Mouse (Mus musculus) CH12.LX (cell line): ENCODE results near the gene Adra1b. TPM values are rescaled to one million over a fixed set of nuclear protein-coding genes. Genes with fewer than 3 reads are reported as not detected.
A peak's percentile ranks its signal among the peaks of the same experiment; 100 is the strongest.

Source experiments
- DNase-seq: peaks from one replicate; pipeline ENCODE4 v3.0.0-alpha.2; 2013; ENCODE audit errors: extremely low read depth
- H3K27ac ChIP-seq: 2 replicates; pipeline ENCODE4 v1.5.1; 2012; ENCODE audit warnings: low read depth, mild to moderate bottlenecking, control low read depth, moderate library complexity; ENCODE audit not compliant: insufficient read depth
- H3K27me3 ChIP-seq: replicated peaks from 2 replicates; pipeline ENCODE3; 2012; ENCODE audit warnings: inconsistent platforms
- H3K36me3 ChIP-seq, 2 experiments: replicated peaks in 1 of 2; 2 replicates each; pipeline versions ENCODE3 to v1.6.1; 2012; ENCODE audit warnings: inconsistent platforms in 1 of 2, low read length in 1 of 2, mild to moderate bottlenecking in 1 of 2, mixed read lengths in 1 of 2, moderate library complexity in 1 of 2; ENCODE audit not compliant: control insufficient read depth in 1 of 2, insufficient read depth in 1 of 2
- H3K4me1 ChIP-seq, 2 experiments: 2 replicates each; pipeline ENCODE4 v1.6.1; 2012; ENCODE audit warnings: inconsistent platforms in 1 of 2, moderate library complexity in 1 of 2; ENCODE audit not compliant: insufficient read depth in 2 of 2, control insufficient read depth in 1 of 2
- H3K4me2 ChIP-seq: 2 replicates; pipeline ENCODE4 v1.6.1; 2012; ENCODE audit warnings: low read depth, mild to moderate bottlenecking, control low read depth; ENCODE audit not compliant: poor library complexity, insufficient read depth, severe bottlenecking
- H3K4me3 ChIP-seq, 3 experiments: fragments of 150-350 bp in 1 of 3; sonication (generic) in 1 of 3; replicated peaks in 1 of 3; 2 replicates each; pipeline versions ENCODE3 to v1.5.1; 2011 to 2012; ENCODE audit warnings: low read depth in 2 of 3, low read length in 2 of 3, mild to moderate bottlenecking in 2 of 3, moderate library complexity in 2 of 3, control low read depth in 1 of 3, improper control_type of control experiment in 1 of 3, inconsistent platforms in 1 of 3, mixed read lengths in 1 of 3; ENCODE audit not compliant: poor library complexity in 1 of 3
- H3K79me2 ChIP-seq: replicated peaks from 2 replicates; pipeline ENCODE4 v1.6.1; 2012; ENCODE audit warnings: mild to moderate bottlenecking, moderate library complexity; ENCODE audit not compliant: control insufficient read depth, poor library complexity, insufficient read depth, severe bottlenecking; ENCODE audit errors: extremely low read depth
- H3K9ac ChIP-seq: 2 replicates; pipeline ENCODE4 v1.6.1; 2012; ENCODE audit warnings: low read depth, mild to moderate bottlenecking, control low read depth, moderate library complexity; ENCODE audit not compliant: insufficient read depth
- H3K9me3 ChIP-seq: replicated peaks from 2 replicates; pipeline ENCODE3; 2012; ENCODE audit warnings: low read length, inconsistent platforms, mixed read lengths
- BHLHE40 ChIP-seq: IDR thresholded peaks from 2 replicates; pipeline ENCODE4 v1.6.1; 2011; ENCODE audit warnings: mild to moderate bottlenecking, low read depth, low read length, improper control_type of control experiment
- CHD1 ChIP-seq: IDR thresholded peaks from 2 replicates; pipeline ENCODE4 v1.6.1; 2012; ENCODE audit warnings: low read depth, low read length, improper control_type of control experiment, inconsistent platforms
- CTCF ChIP-seq, 2 experiments: IDR thresholded peaks in 1 of 2; conservative IDR thresholded peaks in 1 of 2; 2 replicates each; pipeline ENCODE4 v1.5.1; 2011 to 2012; ENCODE audit warnings: low read depth in 2 of 2, low read length in 2 of 2, improper control_type of control experiment in 1 of 2, inconsistent platforms in 1 of 2, mild to moderate bottlenecking in 1 of 2, moderate library complexity in 1 of 2
- EP300 ChIP-seq: IDR thresholded peaks from 2 replicates; pipeline ENCODE4 v1.6.1; 2011; ENCODE audit warnings: low read length, improper control_type of control experiment
- ETS1 ChIP-seq: conservative IDR thresholded peaks from 2 replicates; pipeline ENCODE4 v1.6.1; 2012; ENCODE audit warnings: low read depth, mild to moderate bottlenecking, inconsistent platforms, low read length, improper control_type of control experiment, moderate library complexity
- HCFC1 ChIP-seq: IDR thresholded peaks from 2 replicates; pipeline ENCODE4 v1.6.1; 2012; ENCODE audit warnings: low read depth, mild to moderate bottlenecking, inconsistent platforms, low read length, improper control_type of control experiment
- JUN ChIP-seq: IDR thresholded peaks from 2 replicates; pipeline ENCODE4 v1.6.1; 2011; ENCODE audit warnings: low read depth, mild to moderate bottlenecking, low read length, improper control_type of control experiment, moderate library complexity; ENCODE audit not compliant: insufficient read depth
- JUND ChIP-seq: conservative IDR thresholded peaks from 2 replicates; pipeline ENCODE4 v1.6.1; 2011; ENCODE audit warnings: low read depth, low read length, improper control_type of control experiment
- MAX ChIP-seq: IDR thresholded peaks from 2 replicates; pipeline ENCODE4 v1.6.1; 2011; ENCODE audit warnings: low read length, improper control_type of control experiment
- MEF2A ChIP-seq: IDR thresholded peaks from 2 replicates; pipeline ENCODE4 v1.6.1; 2014; ENCODE audit warnings: low read depth, mild to moderate bottlenecking, inconsistent platforms, low read length, improper control_type of control experiment, borderline replicate concordance
- MXI1 ChIP-seq: IDR thresholded peaks from 2 replicates; pipeline ENCODE4 v1.6.1; 2011; ENCODE audit warnings: mild to moderate bottlenecking, low read depth, low read length, improper control_type of control experiment
- NELFE ChIP-seq: IDR thresholded peaks from 2 replicates; pipeline ENCODE4 v1.6.1; 2011; ENCODE audit warnings: low read depth, low read length, improper control_type of control experiment
- NRF1 ChIP-seq: IDR thresholded peaks from 2 replicates; pipeline ENCODE4 v1.6.1; 2014; ENCODE audit warnings: low read depth, mild to moderate bottlenecking, inconsistent platforms, low read length, improper control_type of control experiment, moderate library complexity
- POLR2A ChIP-seq: IDR thresholded peaks from 2 replicates; pipeline ENCODE4 v1.6.1; 2011; ENCODE audit warnings: low read depth, mild to moderate bottlenecking, improper control_type of control experiment, low read length
- POLR2AphosphoS2 ChIP-seq: IDR thresholded peaks from 2 replicates; pipeline ENCODE4 v1.6.1; 2011; ENCODE audit warnings: low read depth, low read length, improper control_type of control experiment
- RAD21 ChIP-seq: IDR thresholded peaks from 2 replicates; pipeline ENCODE4 v1.6.1; 2011; ENCODE audit warnings: low read depth, mild to moderate bottlenecking, low read length, improper control_type of control experiment, moderate library complexity
- RCOR1 ChIP-seq: conservative IDR thresholded peaks from 2 replicates; pipeline ENCODE4 v1.6.1; 2012; ENCODE audit warnings: low read depth, mild to moderate bottlenecking, inconsistent platforms, low read length, improper control_type of control experiment
- SIN3A ChIP-seq: IDR thresholded peaks from 2 replicates; pipeline ENCODE4 v1.6.1; 2012; ENCODE audit warnings: low read length, improper control_type of control experiment, inconsistent platforms
- TCF12 ChIP-seq: IDR thresholded peaks from 2 replicates; pipeline ENCODE4 v1.6.1; 2014; ENCODE audit warnings: low read depth, mild to moderate bottlenecking, inconsistent platforms, low read length, improper control_type of control experiment
- UBTF ChIP-seq: IDR thresholded peaks from 2 replicates; pipeline ENCODE4 v1.6.1; 2012; ENCODE audit warnings: low read depth, mild to moderate bottlenecking, inconsistent platforms, low read length, improper control_type of control experiment, moderate library complexity
- USF2 ChIP-seq: conservative IDR thresholded peaks from 2 replicates; pipeline ENCODE4 v1.6.1; 2011; ENCODE audit warnings: low read depth, low read length, improper control_type of control experiment
- ZKSCAN1 ChIP-seq: IDR thresholded peaks from 2 replicates; pipeline ENCODE4 v1.6.1; 2012; ENCODE audit warnings: low read depth, inconsistent platforms, low read length, improper control_type of control experiment, borderline replicate concordance
- dilution Hi-C: fragments of 300-500 bp; cut with MboI; formaldehyde crosslinking; loops from 2 replicates; pipeline ENCODE4 v1.14.3; 2020; ENCODE audit warnings: low sequenced_read_pairs; ENCODE audit not compliant: extremely low pct_unique_long_range_greater_than_20kb, extremely low pct_ligation_motif_present
- in situ Hi-C: fragments of 300-500 bp; cut with MboI; formaldehyde crosslinking; loops from 3 replicates; pipeline ENCODE4 v1.14.3; 2019; ENCODE audit warnings: low sequenced_read_pairs, low pct_ligation_motif_present, low pct_unique_long_range_greater_than_20kb, mixed read lengths
- polyA plus RNA-seq: library from polyadenylated mRNA; unstranded; fragments of >175 nt; gene quantifications from 2 replicates; pipeline ENCODE4 v1.2.1, GENCODE M21; 2012; ENCODE audit warnings: low read depth; ENCODE audit not compliant: insufficient read length
- total RNA-seq, 2 experiments: library from RNA; depleted of rRNA; stranded (reverse); fragments of 300-350 nt in 1 of 2; fragments of >200 nt in 1 of 2; gene quantifications; 2 replicates each; pipeline ENCODE4 v1.2.3; 2012 to 2014

Adra1b gene
- total and polyA plus RNA-seq, 3 experiments: not detected

- in situ Hi-C loops: no loop called here
- Histone ChIP-seq H3K4me3 (no peak overlapping the region), H3K9ac (no peak overlapping the region), H3K4me1 (peaks cover 3 to 28% of the 10 kb centered on the region in 2 experiments; a peak in 2 of 4 replicates), H3K79me2 (no peaks in the 10 kb centered on the region), H3K9me3 (no peaks in the 10 kb centered on the region), H3K27me3 (no peaks in the 10 kb centered on the region), H3K4me2 (no peak overlapping the region), H3K36me3 (no peaks in the 10 kb centered on the region), H3K27ac (no peak overlapping the region)
- no peak for DNase-seq
- dilution Hi-C loops: no loop called here
- no peak for TF ChIP-seq HCFC1
- TF ChIP-seq NRF1: no peak
- no peak for TF ChIP-seq ZKSCAN1
- no peak for TF ChIP-seq CHD1
Observed at GRCm38 (mm10) chr11:43940501-43941202, 39.6 kb upstream of the Adra1b start.

- in situ Hi-C loops: no loop called here
- Histone ChIP-seq H3K79me2 (no peaks in the 10 kb centered on the region), H3K27me3 (no peaks in the 10 kb centered on the region), H3K4me1 (peaks cover 3 to 31% of the 10 kb centered on the region in 2 experiments; a peak in 2 of 4 replicates), H3K9ac (no peak overlapping the region), H3K36me3 (no peaks in the 10 kb centered on the region), H3K27ac (no peak overlapping the region), H3K4me2 (no peak overlapping the region), H3K4me3 (no peak overlapping the region), H3K9me3 (no peaks in the 10 kb centered on the region)
- peak; percentile 57 for DNase-seq
- dilution Hi-C loops: no loop called here
- TF ChIP-seq MAX (0 out of 2 replicates have a peak, but pooled peaks have one; percentile 19), MXI1 (no peak), BHLHE40 (peak; percentile 62)
Observed at GRCm38 (mm10) chr11:43936023-43936422, 35.0 kb upstream of the Adra1b start.

- in situ Hi-C loops (no loop called here), dilution Hi-C loops (no loop called here)
- no peak overlapping the region for H3K9ac ChIP-seq
- DNase-seq: no peak
- H3K27ac ChIP-seq: no peak overlapping the region
- H3K79me2 ChIP-seq: no peaks in the 10 kb centered on the region
- no peaks in the 10 kb centered on the region for H3K9me3 ChIP-seq
- no peaks in the 10 kb centered on the region for H3K36me3 ChIP-seq
- H3K4me2 ChIP-seq: no peak overlapping the region
- peaks cover 2% of the 10 kb centered on the region for H3K27me3 ChIP-seq
- H3K4me1 ChIP-seq: peaks cover 3 to 19% of the 10 kb centered on the region in 2 experiments; a peak in 2 of 4 replicates
- TF ChIP-seq EP300 (no peak), UBTF (no peak), SIN3A (no peak), JUND (no peak), MEF2A (no peak), POLR2A (no peak), MXI1 (no peak), POLR2AphosphoS2 (no peak), RCOR1 (no peak), NRF1 (no peak), CHD1 (no peak), JUN (no peak), NELFE (no peak), CTCF (conservative IDR thresholded peaks at IDR 0.05 in 1 of 2, IDR thresholded peaks at IDR 0.05 in 1 of 2; ENCODE audit: low read depth in 2 of 2, low read length in 2 of 2) (no peak), USF2 (no peak), RAD21 (no peak), ETS1 (no peak), HCFC1 (no peak), TCF12 (no peak), BHLHE40 (no peak)
- H3K4me3 ChIP-seq: no peak overlapping the region
Observed at GRCm38 (mm10) chr11:43933480-43933879, 32.5 kb upstream of the Adra1b start.
